Mouse (Mus musculus) layer of hippocampus, postnatal 14 days (tissue): ENCODE results near the gene Ndufs6. TPM values are rescaled to one million over a fixed set of nuclear protein-coding genes. Genes with fewer than 3 reads are reported as not detected.

ENCODE experiments used
- DNase-seq, 2 experiments: peaks; one replicate each; pipeline ENCODE4 v3.0.0; 2021 to 2022; ENCODE audit warnings: low spot score in 2 of 2, mixed read lengths in 1 of 2
- long read RNA-seq, 2 experiments: library from polyadenylated mRNA; stranded (forward); transcript quantifications; one replicate each; pipeline ENCODE4 v2.0.0; 2021
- total RNA-seq, 2 experiments: library from RNA; stranded (reverse); gene quantifications; 2 replicates each; pipeline ENCODE4 v1.2.3; 2021

Gene Ndufs6
- total RNA-seq: 100 to 1,000 TPM; 178 to 180 TPM
- long read RNA-seq, experiment 1, transcript Ndufs6-201 (4 exons, 568 nt): major isoform, 38 of 40 reads
- long read RNA-seq, experiment 1, partial matches to known transcripts: 0 of 40 reads
- long read RNA-seq, experiment 1, other reads (novel, unspliced or antisense): 0 of 40 reads
- long read RNA-seq, experiment 2, transcript Ndufs6-201 (4 exons, 568 nt): major isoform, 125 of 139 reads
- long read RNA-seq, experiment 2, transcript Ndufs6-202 (4 exons, 534 nt): minor isoform, 12 of 139 reads
- long read RNA-seq, experiment 2, partial matches to known transcripts: 2 of 139 reads
- long read RNA-seq, experiment 2, other reads (novel, unspliced or antisense): 0 of 139 reads

DNA sequence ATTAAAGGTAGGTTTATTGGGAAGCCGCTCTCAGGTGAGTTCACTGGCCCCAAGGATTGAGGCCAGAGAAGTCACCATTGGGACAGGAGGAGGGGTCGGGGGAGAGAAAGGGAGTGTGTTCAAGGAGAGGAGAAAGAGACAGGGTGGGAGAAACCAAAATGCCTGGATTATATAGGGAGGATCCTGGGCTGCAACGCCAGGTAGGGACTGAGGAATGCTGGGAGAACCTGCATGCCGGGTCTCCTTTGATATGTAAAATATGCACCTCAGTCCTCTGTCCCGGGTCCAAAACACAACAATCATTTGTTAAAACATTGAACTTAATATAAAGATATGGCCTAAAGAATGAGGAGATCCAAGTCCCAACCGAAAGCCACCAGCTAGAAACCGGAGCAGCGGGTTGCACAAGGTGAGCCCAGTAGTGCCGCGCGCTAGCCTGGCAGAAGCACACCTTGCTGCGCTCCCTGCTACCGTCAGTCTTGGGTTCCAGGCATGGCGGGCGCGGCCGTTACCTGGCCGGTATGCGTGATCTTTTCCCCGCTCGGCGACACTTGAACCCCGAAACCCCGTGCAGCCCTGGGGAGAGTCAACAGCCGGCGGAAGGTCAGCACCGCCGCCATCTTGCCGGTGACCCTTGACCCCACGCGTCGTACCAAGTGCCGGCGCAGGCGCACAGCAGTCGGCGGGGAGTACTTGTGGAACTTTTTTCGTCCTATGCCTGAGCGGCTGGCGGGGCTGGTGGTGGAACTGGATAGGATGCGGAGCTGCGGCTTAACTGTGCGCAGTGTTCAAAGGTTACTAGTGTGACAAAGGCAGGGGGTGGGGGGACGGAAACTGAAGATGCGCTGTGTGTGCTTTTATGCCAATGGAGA, at the start of gene Ndufs6, which contains the start of gene Mrpl36:
Gene Ndufs6 (minus strand): TSS at position 716 of the 872 bp plus-strand sequence.
Gene Mrpl36 (plus strand): TSS at position 687 of the 872 bp plus-strand sequence.
- DNase-seq: peak; percentile 89 to 93

DNA sequence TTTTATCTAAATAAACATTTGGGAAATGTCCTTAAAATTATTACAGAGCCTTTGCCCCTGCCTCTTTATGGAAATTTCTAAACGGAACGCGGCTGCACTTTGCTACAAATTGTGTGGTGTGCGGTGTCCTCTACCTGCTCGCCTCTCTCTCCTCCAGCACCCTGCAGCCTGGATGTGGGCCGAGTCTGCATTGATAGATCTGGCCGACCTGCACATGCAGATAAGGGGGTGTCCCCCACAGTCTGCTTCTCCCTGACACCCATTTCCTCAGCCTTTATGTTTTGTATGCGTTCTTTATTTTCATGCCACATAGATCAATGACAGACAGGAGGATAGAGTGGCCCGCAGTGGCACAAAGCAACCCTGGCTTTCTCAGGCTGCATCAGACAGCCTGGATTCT, 49.3 kb upstream of the Ndufs6 start:
- no peak for DNase-seq

DNA sequence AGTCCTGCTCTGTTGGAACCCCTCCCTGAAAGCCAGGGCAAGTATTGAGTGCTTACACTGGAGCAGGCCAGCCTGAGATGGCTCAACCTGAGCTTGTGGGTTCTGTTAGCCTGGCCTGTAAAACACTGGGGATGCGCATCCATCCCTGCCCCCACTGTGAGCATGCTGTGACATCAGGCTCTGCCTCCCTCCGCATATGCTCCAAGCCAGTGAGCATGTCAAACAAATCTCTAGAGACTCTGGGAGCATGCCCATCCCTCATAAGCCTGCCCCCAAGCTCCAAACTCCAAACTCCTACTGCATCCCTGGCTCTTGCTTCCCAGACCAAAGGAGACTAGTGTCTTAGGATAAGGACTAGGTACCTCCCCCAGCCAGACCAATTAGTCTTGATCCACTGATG, 46.3 kb upstream of the Ndufs6 start:
- peak in 1 of 2 experiments; percentile 3 for DNase-seq

DNA sequence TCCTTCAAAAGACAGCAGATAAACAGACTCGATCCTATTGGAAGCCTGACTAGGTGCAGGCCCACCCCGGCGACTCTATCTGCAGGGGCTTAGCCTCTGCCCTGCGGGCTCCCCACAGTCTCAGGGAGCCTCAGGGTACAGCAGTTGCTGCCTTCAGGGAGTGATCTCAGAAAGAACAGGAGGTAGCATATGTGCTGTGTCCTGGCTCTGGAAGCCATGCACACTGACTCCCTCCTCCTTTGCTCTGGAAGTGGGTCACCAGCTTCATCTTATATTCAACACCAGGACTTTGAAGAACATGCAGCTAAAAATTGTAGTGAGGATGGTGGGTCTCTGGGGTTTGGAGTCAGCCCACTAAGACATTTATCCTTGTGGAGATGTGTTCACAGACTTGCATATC, 45.0 kb upstream of the Ndufs6 start:
- no peak for DNase-seq

- DNase-seq: no peak
These were observed 28.8 kb upstream of the Ndufs6 start for GRCm38 (mm10) chr13:73357106-73357505.

DNA sequence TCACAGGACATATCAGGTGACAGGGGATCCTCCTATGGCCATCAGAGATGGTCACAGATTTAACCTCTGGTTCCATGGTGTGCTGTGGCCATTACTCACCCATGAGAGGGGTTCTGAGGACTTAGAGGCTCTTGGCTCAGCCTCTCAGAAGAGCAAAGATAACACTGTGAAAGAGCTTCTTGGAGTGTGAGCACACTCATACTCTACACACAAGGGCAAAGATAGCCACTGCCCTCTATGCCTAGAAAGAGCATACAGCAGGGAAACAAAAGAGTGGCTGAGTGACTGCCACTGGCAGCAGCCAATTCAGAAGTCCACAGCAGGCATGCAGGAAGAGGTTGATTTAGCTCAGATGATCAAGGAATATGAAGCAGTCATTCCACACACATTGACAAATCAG, 24.1 kb upstream of the Ndufs6 start:
- DNase-seq: no peak

GRCm38 (mm10) chr13:73351910-73352309, 23.6 kb upstream of the Ndufs6 start:
- no peak for DNase-seq

- DNase-seq: no peak
These were observed 22.4 kb upstream of the Ndufs6 start for GRCm38 (mm10) chr13:73350741-73351140.

GRCm38 (mm10) chr13:73347922-73348650, 19.7 kb upstream of the Ndufs6 start:
- no peak for DNase-seq

DNA sequence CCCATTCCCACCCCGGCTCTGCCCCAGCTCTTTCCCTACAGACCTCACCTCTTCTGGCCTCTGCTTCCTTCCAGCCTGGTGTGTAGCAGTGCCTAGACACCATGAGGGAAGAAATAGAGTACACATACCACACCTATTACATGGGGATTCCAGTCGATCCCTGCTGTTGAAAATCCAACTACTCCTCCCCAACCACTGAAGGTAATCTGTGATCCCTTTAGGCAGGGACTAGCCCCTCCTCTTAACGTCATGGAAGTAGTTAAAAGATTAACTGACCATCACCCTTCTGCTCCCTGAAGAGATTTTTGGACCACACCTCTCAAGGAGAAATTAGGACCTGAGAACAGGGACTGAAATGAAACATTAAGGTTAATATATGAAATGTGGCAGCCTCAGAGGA, 18.8 kb upstream of the Ndufs6 start:
- no peak for DNase-seq

- no peak for DNase-seq
These were observed 18.4 kb upstream of the Ndufs6 start for GRCm38 (mm10) chr13:73346743-73347142.

DNA sequence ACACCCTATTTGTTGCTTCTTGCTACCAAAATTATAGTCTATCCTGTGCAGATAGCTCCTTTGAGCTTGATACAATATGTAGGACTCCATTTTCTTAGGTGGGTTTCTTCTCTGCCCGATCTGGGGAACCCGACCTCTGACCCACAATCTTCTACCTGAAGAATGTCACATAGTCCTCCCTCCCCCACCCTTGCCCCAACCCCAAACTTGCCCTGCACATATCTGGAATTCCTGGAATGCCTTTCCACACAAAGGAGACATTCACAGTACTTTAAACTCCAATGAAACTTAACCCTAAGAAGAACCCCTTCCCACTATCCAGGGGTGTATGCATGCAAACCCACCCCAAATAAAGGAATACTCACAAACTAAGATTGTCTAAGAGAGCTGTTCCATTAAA, 17.8 kb upstream of the Ndufs6 start:
- no peak for DNase-seq

DNA sequence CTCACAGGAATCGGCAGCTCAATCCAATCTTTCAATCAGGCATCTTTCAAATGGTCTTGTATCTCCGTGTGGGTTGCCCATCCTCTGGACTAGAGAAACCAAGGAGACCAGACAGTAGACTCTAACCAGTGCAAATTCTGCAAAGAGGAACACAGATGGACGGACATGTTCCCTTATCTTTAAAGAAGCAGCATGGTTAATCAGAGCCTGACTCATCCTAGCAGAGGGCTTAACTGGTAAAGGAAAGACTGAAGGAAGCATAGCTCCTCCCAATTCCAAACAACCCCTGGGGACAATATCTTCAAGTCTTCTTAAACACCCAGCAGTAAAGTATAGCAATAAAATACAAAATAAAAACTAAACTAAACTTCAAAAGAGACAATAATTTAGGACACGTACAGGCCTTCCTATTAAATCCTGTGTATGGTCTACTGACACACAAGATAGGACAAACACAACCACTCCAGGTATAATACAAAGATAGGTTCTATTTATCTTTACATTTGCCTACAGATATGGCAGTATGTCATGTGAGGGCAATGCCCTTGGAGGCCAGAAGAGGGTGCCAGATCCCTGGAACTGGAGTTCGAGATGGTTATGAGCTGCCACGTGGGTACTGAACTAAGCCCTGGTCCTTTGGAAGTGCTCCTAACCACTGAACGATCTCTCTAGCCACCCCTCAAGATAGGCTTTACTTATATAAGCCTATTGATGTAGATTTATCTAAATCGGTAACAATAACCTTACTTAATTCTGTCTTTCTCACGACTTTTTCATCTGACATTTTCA, 17.0 kb upstream of the Ndufs6 start:
- DNase-seq: no peak

- no peak for DNase-seq
These were observed 8.4 kb upstream of the Ndufs6 start for GRCm38 (mm10) chr13:73336753-73337152.

DNA sequence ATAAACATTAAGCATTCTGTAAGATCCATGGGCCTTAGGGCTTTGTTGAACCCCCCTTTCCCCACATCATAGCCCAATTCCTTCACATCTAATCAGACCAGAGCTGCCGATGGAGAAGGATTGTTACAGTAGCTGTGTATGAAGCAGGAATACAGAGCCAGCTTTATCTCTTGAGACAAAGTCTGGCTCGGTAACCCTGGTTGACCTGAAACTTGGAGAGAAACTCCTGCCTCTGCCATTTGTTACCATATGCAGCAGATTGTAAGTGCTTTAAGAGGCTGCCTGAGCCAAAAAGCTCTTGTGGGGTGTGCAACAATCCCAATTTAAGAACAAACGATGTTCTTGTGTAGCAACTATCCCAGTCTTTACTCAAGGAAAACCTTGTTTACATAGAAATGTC, 3.4 kb upstream of the Ndufs6 start:
- DNase-seq: peak in 1 of 2 experiments; percentile 18

GRCm38 (mm10) chr13:73330844-73331501, 2.6 kb upstream of the Ndufs6 start:
- peak; percentile 87 to 89 for DNase-seq

DNA sequence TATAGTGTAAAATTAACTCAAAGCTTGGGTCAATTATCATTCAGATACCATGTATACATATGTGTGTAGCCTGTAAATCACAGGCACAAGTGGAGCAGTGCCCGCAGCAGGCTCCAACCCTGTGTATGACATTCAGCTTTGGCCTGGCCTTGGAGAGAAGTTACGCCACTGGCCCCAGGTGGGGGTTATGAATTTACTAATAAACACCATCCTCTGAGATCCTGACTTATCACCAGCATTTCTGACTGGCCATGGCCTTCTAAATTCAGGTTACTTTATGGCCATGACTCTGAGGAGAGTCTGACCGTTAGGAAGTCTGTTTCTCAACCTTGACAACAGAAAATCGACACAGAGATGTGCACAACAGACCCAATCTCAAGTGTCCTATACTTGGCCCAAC, 4.9 kb downstream of the Ndufs6 start:
- no peak for DNase-seq

GRCm38 (mm10) chr13:73322626-73323025, 5.7 kb downstream of the Ndufs6 start:
- DNase-seq: no peak

GRCm38 (mm10) chr13:73320048-73320447, 8.3 kb downstream of the Ndufs6 start:
- DNase-seq: no peak
